Mouse (Mus musculus): ENCODE measurements around the gene Myh9. TPM values are rescaled to one million over a fixed set of nuclear protein-coding genes. Genes with fewer than 3 reads are reported as not detected.

Myh9 gene
- polyA plus RNA-seq, 1 experiment from 2014 or later: 32.9 TPM

DNA sequence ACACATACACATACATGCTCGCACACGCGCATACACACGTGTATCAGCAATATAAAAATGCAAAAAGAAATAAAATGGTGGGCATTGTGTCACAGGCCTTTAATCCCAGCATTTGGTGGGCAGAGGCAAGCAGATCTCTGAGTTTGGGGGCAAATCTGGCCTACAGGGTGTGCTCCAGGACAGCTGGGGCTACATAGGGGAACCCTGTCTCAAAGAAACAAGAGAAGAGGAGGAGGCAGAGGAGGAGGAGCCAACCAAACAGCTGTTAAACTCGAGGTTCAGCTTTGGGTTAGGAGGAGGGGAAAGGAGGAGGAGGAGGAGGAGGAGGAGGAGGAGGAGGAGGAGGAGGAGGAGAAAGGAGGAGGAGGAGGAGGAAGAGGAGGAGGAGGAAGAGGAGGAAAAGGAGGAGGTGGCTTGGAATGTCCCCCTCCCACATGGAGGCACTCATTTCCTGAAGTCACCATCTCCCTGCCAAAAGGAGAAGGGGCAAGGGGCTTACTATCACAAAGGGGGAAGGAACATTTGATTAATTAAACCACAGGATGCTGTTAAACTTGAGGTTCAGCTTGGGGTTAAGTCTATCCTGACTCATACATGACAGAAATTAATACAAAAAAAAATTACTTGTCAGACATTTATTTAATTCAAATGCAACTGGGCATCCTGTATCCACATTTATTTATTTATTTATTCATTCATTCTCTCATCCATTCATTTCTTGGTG is 44.6 kb upstream of the Myh9 start:
- no peaks in the 10 kb centered on the region for H3K9me3 ChIP-seq (ENCODE audit: control insufficient read depth, low read length)

DNA sequence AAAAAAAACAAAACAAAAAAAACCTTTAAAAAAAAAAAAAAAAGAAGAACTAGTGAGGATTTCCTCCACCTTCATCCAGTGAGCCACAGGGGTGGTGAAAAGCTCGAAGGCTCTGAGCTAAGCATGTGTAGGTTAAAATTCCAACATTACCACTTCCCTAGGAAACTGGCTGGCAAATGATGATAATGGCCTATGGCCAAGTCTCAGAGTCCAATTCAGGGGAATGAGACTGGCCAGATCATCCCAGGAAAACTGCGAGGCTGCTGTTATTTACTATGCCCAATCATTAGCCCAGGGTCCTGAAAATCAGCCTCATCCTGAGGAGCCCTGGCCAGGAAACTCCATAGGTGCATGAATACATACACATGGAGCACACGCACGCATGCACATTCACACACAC is 44.0 kb upstream of the Myh9 start:
- Histone ChIP-seq H3K4me1 (replicated peaks; ENCODE audit: control insufficient read depth, insufficient read depth) (peaks cover 8% of the 10 kb centered on the region), H3K36me3 (ENCODE audit: control insufficient read depth, insufficient read depth, low read length) (no peaks in the 10 kb centered on the region), H3K27ac (replicated peaks) (no peak overlapping the region), H3K27me3 (ENCODE audit: control insufficient read depth, insufficient read depth, low read length) (no peaks in the 10 kb centered on the region), H3K9me3 (ENCODE audit: control insufficient read depth, low read length) (no peaks in the 10 kb centered on the region), H3K4me2 (replicated peaks; ENCODE audit: low read depth) (no peak overlapping the region), H3K9ac (ENCODE audit: low read length) (no peak overlapping the region), H3K4me3 (ENCODE audit: low read depth, low read length) (no peak overlapping the region)
- TF ChIP-seq CTCF (IDR thresholded peaks at IDR 0.05; ENCODE audit: low read depth): no peak
- no peak for TF ChIP-seq EP300 (optimal IDR thresholded peaks at IDR 0.05)
- no peak for DNase-seq (ENCODE audit: low spot score)
- WGBS: 72% methylated on average over 4 of the region's 4 CpGs
- no peak for ATAC-seq (ENCODE audit: low FRiP score, low TSS enrichment)

More for the DNA sequence above, 44.6 kb upstream of the Myh9 start:
- WGBS: 97% methylated on average over 4 of the region's 5 CpGs
- no peak overlapping the region for H3K4me3 ChIP-seq (ENCODE audit: low read depth, low read length)
- H3K4me1 ChIP-seq (replicated peaks; ENCODE audit: control insufficient read depth, insufficient read depth): peaks cover 8% of the 10 kb centered on the region
- no peaks in the 10 kb centered on the region for H3K27me3 ChIP-seq (ENCODE audit: control insufficient read depth, insufficient read depth, low read length)
- H3K36me3 ChIP-seq (ENCODE audit: control insufficient read depth, insufficient read depth, low read length): no peaks in the 10 kb centered on the region
- H3K4me2 ChIP-seq (replicated peaks; ENCODE audit: low read depth): no peak overlapping the region
- TF ChIP-seq CTCF (IDR thresholded peaks at IDR 0.05; ENCODE audit: low read depth) (no peak), EP300 (optimal IDR thresholded peaks at IDR 0.05) (no peak)
- ATAC-seq (ENCODE audit: low FRiP score, low TSS enrichment) (no peak), DNase-seq (ENCODE audit: low spot score) (no peak)
- no peak overlapping the region for H3K27ac ChIP-seq (replicated peaks)
- H3K9ac ChIP-seq (ENCODE audit: low read length): no peak overlapping the region

DNA sequence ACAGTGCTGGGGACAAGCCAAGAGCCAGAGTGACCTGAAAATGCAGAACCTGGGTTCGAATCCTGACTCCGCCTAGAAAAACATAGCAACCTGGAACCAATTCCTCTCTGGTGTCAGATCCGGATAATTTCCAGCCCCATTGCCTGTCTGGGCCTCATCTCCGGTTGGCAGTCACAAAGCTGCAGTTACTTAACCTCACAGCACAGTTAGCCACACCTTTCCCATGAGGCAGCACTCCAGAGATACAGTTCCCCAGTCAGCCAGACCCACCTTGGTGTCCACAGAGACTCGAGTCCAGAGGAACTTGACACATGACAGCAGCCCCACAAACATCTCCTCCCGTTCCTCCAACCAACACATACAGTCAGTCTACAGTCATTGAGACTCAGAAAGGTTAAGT is 43.2 kb upstream of the Myh9 start:
- Histone ChIP-seq H3K27ac (replicated peaks) (no peak overlapping the region), H3K4me1 (replicated peaks; ENCODE audit: control insufficient read depth, insufficient read depth) (peaks cover 8% of the 10 kb centered on the region), H3K9ac (ENCODE audit: low read length) (no peak overlapping the region), H3K9me3 (ENCODE audit: control insufficient read depth, low read length) (no peaks in the 10 kb centered on the region), H3K36me3 (ENCODE audit: control insufficient read depth, insufficient read depth, low read length) (no peaks in the 10 kb centered on the region), H3K4me3 (ENCODE audit: low read depth, low read length) (no peak overlapping the region), H3K4me2 (replicated peaks; ENCODE audit: low read depth) (no peak overlapping the region), H3K27me3 (ENCODE audit: control insufficient read depth, insufficient read depth, low read length) (no peaks in the 10 kb centered on the region)
- DNase-seq (ENCODE audit: low spot score) (no peak), ATAC-seq (ENCODE audit: low FRiP score, low TSS enrichment) (no peak)
- 73% methylated on average over 6 of the region's 6 CpGs for WGBS
- no peak for TF ChIP-seq EP300 (optimal IDR thresholded peaks at IDR 0.05)
- TF ChIP-seq CTCF (IDR thresholded peaks at IDR 0.05; ENCODE audit: low read depth): no peak

DNA sequence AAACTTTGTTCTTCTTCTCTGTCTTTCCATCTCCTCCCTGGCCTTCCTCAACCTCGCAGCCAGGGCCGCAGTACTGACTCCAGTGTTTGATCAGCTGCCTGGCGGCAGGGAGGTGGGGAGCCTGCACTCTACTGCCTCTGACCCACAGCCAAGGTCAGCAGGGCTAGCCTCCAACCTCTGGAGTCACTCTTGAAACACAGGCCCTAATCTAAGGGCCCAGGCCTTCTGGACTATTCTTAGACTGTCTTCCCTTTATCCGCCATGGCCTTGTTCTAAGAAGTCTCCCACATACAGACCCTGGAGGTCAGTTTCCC is 41.7 kb upstream of the Myh9 start:
- TF ChIP-seq EP300 (optimal IDR thresholded peaks at IDR 0.05): no peak
- TF ChIP-seq CTCF (IDR thresholded peaks at IDR 0.05; ENCODE audit: low read depth): no peak
- peak overlapping the region; percentile 85 for H3K27ac ChIP-seq (replicated peaks)
- H3K4me2 ChIP-seq (replicated peaks; ENCODE audit: low read depth): no peak overlapping the region
- DNase-seq (ENCODE audit: low spot score): no peak
- no peaks in the 10 kb centered on the region for H3K36me3 ChIP-seq (ENCODE audit: control insufficient read depth, insufficient read depth, low read length)
- H3K4me3 ChIP-seq (ENCODE audit: low read depth, low read length): no peak overlapping the region
- H3K9ac ChIP-seq (ENCODE audit: low read length): 0 out of 2 replicates have a peak overlapping the region, but pooled peaks have one; percentile 35
- H3K27me3 ChIP-seq (ENCODE audit: control insufficient read depth, insufficient read depth, low read length): no peaks in the 10 kb centered on the region
- peaks cover 8% of the 10 kb centered on the region for H3K4me1 ChIP-seq (replicated peaks; ENCODE audit: control insufficient read depth, insufficient read depth)
- 57% methylated on average over 4 of the region's 4 CpGs for WGBS
- ATAC-seq (ENCODE audit: low FRiP score, low TSS enrichment): no peak
- no peaks in the 10 kb centered on the region for H3K9me3 ChIP-seq (ENCODE audit: control insufficient read depth, low read length)

DNA sequence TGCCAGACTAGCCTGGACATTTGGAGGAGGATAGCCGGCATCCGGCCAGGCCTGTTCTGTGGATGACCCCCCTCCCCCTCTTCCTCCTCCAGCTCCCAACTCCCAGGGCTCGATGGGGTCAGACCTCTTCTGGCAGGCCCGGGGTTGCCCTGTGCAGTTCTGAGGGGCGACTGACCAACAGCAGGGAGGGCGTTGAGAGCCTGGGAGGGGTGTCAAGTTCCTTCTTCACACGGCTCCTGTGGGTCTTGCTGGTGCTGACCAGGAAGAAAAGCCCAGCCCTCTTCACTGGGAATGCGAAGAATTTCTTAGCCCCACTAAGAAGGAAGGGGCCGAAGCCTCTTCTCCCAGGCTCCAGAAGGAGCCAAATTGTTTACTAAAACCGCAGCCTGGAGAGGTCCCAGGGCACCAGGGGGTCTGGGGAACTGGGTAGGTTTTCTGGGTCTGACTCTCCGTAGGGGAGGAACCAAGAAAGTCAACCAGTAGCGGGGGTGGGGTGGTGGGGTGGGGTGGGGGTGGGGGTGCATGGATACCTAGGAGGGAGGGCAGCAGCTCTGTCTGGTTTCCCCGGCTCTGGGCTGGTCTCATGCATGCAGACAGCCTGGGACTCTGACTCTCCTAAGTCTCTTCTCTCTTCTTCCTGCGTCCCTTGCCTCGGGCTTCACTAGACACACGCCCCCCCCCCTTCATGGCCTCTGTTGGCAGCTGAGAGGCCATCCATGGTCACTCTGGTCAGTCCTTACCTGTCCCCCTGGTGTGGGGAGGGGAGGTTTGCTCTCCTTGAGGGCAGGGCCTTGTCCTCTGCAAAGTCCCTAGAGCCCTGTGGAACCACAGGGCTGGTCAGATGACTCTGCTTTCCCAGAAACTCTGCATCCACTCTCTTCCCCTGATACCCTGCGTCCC is 41.1 kb upstream of the Myh9 start:
- peak; percentile 55; the same call in 1 of the 2 replicates for ATAC-seq (ENCODE audit: low FRiP score, low TSS enrichment)
- H3K9ac ChIP-seq (ENCODE audit: low read length): 0 out of 2 replicates have a peak overlapping the region, but pooled peaks have one; percentile 35

More for the DNA sequence above, 41.1 kb upstream of the Myh9 start:
- Histone ChIP-seq H3K9me3 (ENCODE audit: control insufficient read depth, low read length) (no peaks in the 10 kb centered on the region), H3K27ac (replicated peaks) (peak overlapping the region; percentile 85), H3K4me2 (replicated peaks; ENCODE audit: low read depth) (peak overlapping the region; percentile 20; the same call in 1 of the 2 replicates), H3K27me3 (ENCODE audit: control insufficient read depth, insufficient read depth, low read length) (no peaks in the 10 kb centered on the region), H3K4me1 (replicated peaks; ENCODE audit: control insufficient read depth, insufficient read depth) (peaks cover 8% of the 10 kb centered on the region), H3K36me3 (ENCODE audit: control insufficient read depth, insufficient read depth, low read length) (no peaks in the 10 kb centered on the region), H3K4me3 (ENCODE audit: low read depth, low read length) (no peak overlapping the region)
- DNase-seq (ENCODE audit: low spot score): peak; percentile 45
- TF ChIP-seq EP300 (optimal IDR thresholded peaks at IDR 0.05) (no peak), CTCF (IDR thresholded peaks at IDR 0.05; ENCODE audit: low read depth) (no peak)
- 20% methylated on average over 14 of the region's 17 CpGs for WGBS

Data from stomach, postnatal 0 days (tissue).